Mouse (Mus musculus): Measurements from ENCODE around the gene Sobp. TPM values are rescaled to one million over a fixed set of nuclear protein-coding genes. Genes with fewer than 3 reads are reported as not detected.
A peak's percentile ranks its signal among the peaks of the same experiment; 100 is the strongest.

Sobp gene
- polyA plus RNA-seq, 1 experiment from 2014 or later = 2.0 TPM

DNA sequence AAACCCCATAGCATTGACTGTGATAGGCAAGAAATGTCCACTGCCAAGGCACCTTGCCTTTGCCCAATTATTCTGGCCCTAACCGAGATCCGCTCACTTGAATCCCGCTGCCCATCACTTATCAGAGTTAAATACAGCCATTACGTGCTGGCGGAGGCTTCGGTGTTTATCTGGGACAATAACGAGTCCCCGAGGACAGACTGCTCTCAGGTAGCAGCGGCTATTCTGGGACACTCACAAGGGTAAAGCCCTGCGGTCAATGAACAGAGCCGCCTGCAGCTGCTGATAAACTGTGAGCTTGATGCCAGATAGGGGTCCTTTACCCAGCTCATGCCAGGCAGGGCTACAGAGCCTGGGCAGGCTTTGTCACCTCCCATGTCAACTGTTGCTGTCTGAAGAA lies 166.2 kb downstream of the Sobp start:
- WGBS = 89% methylated on average over 11 of the region's 11 CpGs
- H3K27ac ChIP-seq (replicated peaks) = no peak overlapping the region
- H3K4me1 ChIP-seq = peaks cover 10% of the 10 kb centered on the region
- no peaks in the 10 kb centered on the region for H3K9me3 ChIP-seq (replicated peaks)
- no peak overlapping the region for H3K4me3 ChIP-seq
- peaks cover 8% of the 10 kb centered on the region; the same call in 1 of the 2 replicates for H3K27me3 ChIP-seq (ENCODE audit: low read depth, poor library complexity, severe bottlenecking)
- no peak for DNase-seq (ENCODE audit: low spot score)
- peaks cover 8% of the 10 kb centered on the region for H3K36me3 ChIP-seq

DNA sequence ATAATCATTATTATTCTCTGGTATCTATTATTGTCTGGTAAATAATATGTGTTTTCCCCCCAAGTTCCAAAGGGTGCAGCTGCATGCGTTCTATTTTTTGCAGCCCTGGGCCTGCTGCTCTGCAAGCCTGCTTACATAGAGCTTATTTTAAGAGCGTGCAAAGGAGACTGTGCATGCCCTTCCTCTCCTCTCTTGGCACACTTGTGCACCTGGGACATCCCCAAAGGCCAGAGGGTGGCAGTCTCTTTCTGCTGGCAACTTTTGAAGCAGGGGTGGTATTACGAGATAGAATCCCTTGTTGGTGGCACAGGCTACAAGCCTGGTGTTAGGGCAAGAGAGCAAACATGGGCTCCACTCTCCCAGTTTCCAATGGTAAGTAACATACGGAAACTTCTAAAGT lies 167.8 kb downstream of the Sobp start:
- no peak for DNase-seq (ENCODE audit: low spot score)
- Histone ChIP-seq H3K27ac (replicated peaks) (no peak overlapping the region), H3K4me3 (no peak overlapping the region), H3K27me3 (ENCODE audit: low read depth, poor library complexity, severe bottlenecking) (peaks cover 9% of the 10 kb centered on the region; the same call in 1 of the 2 replicates), H3K9me3 (replicated peaks) (no peaks in the 10 kb centered on the region), H3K36me3 (peaks cover 8% of the 10 kb centered on the region), H3K4me1 (peaks cover 26% of the 10 kb centered on the region)
- WGBS = 87% methylated on average over 4 of the region's 4 CpGs

DNA sequence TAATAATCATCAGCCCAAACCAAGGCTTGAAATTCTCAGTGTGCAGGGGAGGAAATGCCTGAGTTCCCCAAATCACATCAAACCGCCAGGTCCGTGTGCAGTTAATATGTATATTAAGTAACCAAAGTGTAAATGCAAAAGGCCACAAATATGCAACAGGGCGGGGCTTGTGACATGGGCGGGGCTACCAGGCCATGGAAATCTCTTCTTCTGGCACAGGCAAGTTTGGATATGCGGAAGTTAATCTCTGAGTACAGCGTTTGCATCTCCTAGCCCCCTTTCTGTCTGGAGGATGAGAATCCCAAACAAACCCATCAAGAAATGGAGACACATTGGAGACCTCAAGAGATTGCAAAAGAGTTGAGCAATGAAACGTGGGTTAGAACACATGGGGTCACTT lies 168.7 kb downstream of the Sobp start:
- H3K4me1 ChIP-seq = peaks cover 32% of the 10 kb centered on the region
- H3K27ac ChIP-seq (replicated peaks) = no peak overlapping the region
- 79% methylated on average over 7 of the region's 7 CpGs for WGBS
- peaks cover 8% of the 10 kb centered on the region for H3K36me3 ChIP-seq
- no peak for DNase-seq (ENCODE audit: low spot score)
- H3K27me3 ChIP-seq (ENCODE audit: low read depth, poor library complexity, severe bottlenecking) = peaks cover 12% of the 10 kb centered on the region; the same call in 1 of the 2 replicates
- no peaks in the 10 kb centered on the region for H3K9me3 ChIP-seq (replicated peaks)
- H3K4me3 ChIP-seq = no peak overlapping the region

DNA sequence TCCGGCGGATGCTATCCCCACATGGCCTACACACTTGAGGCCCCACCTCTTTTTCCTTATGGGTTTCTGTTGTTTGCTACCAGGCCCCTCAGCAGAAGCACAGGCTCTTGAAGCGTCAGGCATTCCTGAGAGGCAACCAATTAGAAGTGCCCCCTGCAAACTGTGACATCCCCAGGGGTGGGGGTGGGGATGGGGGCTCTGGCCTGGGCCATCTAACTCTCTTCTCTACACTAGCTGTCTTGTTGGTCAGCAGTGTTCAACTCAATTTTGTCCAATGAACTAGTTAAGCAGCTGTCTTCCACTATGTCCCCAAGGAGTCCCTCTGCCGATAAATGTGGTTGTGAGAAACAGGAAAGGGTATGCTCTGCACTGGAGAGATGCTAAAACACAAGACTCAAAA lies 169.3 kb downstream of the Sobp start:
- H3K4me3 ChIP-seq = no peak overlapping the region

DNA sequence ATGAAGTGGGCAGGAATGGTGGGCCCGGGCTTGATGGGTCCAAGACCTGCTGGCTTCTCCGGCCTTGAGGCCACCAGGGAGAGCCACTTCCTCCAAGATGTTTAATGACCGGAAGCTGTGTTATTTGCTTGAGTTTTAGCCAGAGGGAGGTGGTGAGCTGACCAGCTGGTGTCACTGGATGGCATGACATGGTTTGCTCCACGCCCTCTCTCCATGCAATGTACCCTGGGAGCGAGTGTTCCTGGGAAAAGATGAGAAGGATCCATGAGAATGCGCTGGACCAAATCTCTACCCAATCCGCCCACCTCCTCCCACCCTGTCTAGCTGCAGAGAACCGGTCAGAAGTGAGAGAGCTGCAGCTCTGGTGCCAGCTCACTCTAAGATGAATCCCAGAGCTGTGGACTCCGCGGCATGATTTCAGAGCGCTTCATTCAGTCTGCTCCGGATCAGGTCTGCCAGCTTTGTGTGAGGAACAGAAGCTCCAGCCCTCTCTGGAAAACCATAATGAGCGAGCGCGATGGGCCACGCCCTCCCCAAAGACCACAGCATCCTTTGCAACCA lies 170.1 kb downstream of the Sobp start:
- peaks cover 32% of the 10 kb centered on the region for H3K4me1 ChIP-seq
- WGBS = 90% methylated on average over 16 of the region's 16 CpGs
- no peak overlapping the region for H3K27ac ChIP-seq (replicated peaks)
- H3K9me3 ChIP-seq (replicated peaks) = no peaks in the 10 kb centered on the region
- no peak for DNase-seq (ENCODE audit: low spot score)
- peaks cover 12% of the 10 kb centered on the region; the same call in 1 of the 2 replicates for H3K27me3 ChIP-seq (ENCODE audit: low read depth, poor library complexity, severe bottlenecking)
- H3K4me3 ChIP-seq = no peak overlapping the region
- H3K36me3 ChIP-seq = peaks cover 8% of the 10 kb centered on the region

More for the DNA sequence above, 169.3 kb downstream of the Sobp start:
- Histone ChIP-seq H3K36me3 (peaks cover 8% of the 10 kb centered on the region), H3K27ac (replicated peaks) (no peak overlapping the region), H3K4me1 (peaks cover 32% of the 10 kb centered on the region), H3K9me3 (replicated peaks) (no peaks in the 10 kb centered on the region), H3K27me3 (ENCODE audit: low read depth, poor library complexity, severe bottlenecking) (peaks cover 12% of the 10 kb centered on the region; the same call in 1 of the 2 replicates)
- no peak for DNase-seq (ENCODE audit: low spot score)
- WGBS = 89% methylated on average over 4 of the region's 4 CpGs

DNA sequence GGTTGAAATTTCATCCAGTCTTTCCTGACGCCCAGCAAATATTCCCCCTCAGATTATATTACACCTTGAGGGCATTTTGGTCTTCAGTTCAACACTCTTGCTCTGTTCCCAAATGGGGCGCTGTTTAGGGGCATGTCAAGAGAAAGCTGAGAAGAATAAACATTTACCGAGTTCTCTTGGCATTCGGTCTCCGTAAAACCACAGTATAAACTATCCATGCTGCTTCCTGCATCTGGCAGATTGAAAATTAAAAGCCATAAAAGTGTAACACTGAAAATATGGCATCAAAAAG lies 170.9 kb downstream of the Sobp start:
- Histone ChIP-seq H3K36me3 (peaks cover 8% of the 10 kb centered on the region), H3K4me1 (peaks cover 32% of the 10 kb centered on the region), H3K27me3 (ENCODE audit: low read depth, poor library complexity, severe bottlenecking) (peaks cover 12% of the 10 kb centered on the region; the same call in 1 of the 2 replicates), H3K27ac (replicated peaks) (no peak overlapping the region), H3K9me3 (replicated peaks) (no peaks in the 10 kb centered on the region), H3K4me3 (no peak overlapping the region)
- WGBS = 55% methylated on average over 5 of the region's 5 CpGs
- no peak for DNase-seq (ENCODE audit: low spot score)

DNA sequence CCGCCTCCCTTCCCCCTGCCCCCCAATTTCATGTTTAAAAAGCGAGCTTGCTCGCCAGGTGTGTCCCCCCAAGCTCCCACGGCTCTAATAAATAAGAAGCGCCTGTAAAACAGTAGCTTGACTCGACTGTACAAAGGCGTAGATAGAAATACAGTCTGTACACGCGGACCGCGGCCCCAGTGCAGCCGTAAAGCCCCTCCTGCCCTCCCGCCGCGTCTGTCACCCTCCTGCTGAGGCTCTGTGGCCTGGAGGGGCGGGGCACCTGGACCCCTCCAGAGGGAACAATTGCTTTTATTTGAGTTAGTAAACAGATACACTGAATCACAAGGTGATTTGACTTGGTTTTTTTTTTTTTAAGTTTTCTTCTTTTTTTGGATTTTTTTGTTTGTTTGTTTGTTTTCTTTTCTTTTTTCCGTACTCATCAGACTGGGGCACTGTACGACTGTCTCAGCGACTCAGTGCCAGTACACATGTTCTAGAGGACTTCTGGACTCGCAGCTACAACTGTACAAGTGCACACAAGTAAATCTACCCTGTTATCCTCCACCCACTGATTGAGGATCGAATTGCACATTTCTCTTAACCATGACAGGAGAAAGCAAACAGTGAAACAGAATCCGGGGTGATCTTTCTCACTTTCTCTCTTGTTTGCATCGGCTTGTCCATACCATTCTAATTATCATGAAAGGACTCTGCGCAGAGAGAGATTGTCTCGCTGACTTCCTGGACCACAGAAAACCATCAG lies 171.4 kb downstream of the Sobp start:
- Histone ChIP-seq H3K4me3 (peak overlapping the region; percentile 46), H3K9me3 (replicated peaks) (no peaks in the 10 kb centered on the region), H3K27ac (replicated peaks) (peak overlapping the region; percentile 46), H3K4me1 (peaks cover 32% of the 10 kb centered on the region), H3K27me3 (ENCODE audit: low read depth, poor library complexity, severe bottlenecking) (peaks cover 12% of the 10 kb centered on the region; the same call in 1 of the 2 replicates), H3K36me3 (peaks cover 8% of the 10 kb centered on the region)
- WGBS = 6% methylated on average over 25 of the region's 25 CpGs
- DNase-seq (ENCODE audit: low spot score) = no peak

DNA sequence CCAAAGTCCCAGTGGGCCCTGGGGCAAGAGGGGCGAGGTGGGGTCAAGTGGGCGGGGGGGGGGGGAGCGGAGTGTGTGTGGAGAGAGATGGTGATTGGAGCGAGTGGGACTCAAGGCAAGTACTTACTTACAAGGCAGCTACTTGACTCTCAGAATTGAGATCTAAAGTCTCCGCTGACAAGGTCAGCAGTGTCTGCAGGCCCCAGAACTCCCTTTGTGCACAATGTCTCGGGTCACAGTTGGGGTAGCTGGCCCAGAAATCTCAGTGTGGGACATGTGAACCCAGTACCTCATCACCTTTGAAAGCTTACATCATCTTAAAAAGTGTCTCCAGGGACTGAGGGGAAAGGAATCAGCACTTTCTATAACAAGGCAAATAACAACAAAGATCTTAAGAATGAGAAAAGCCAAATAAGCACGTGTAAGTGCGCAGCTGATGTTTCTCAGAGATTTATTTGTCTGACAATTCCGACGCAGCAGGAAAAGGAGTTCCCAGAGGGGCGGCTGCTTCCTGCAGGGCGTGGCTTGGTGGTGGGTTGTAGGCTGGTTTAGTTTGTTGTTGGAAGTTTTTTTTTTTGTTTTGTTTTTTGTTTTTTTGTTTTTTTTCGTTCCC lies 172.2 kb downstream of the Sobp start:
- peak overlapping the region; percentile 46; the same call in 1 of the 2 replicates for H3K27ac ChIP-seq (replicated peaks)
- DNase-seq (ENCODE audit: low spot score) = peak; percentile 34

DNA sequence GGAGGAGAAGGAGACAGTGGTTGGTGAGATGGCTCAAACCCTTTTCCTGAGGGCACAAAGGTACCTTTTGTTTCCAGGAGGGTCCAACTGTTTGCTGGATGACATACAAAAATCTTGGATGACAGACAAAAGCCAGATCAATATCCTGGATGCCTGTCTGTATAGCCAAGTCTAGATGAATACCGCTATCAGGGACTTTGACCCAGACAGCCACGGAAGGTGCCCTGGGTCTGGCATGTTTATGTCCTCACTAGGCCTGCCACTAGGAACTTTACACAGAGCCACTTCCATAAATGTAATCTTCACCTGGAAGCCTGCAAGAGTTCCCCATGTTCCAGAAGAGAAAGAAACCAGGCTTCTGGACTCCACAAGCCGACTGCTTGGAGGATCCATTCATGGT lies 172.9 kb downstream of the Sobp start:
- peaks cover 32% of the 10 kb centered on the region for H3K4me1 ChIP-seq
- no peak overlapping the region for H3K27ac ChIP-seq (replicated peaks)
- H3K27me3 ChIP-seq (ENCODE audit: low read depth, poor library complexity, severe bottlenecking) = peaks cover 12% of the 10 kb centered on the region; the same call in 1 of the 2 replicates
- no peak overlapping the region for H3K4me3 ChIP-seq
- DNase-seq (ENCODE audit: low spot score) = no peak
- H3K9me3 ChIP-seq (replicated peaks) = no peaks in the 10 kb centered on the region
- peaks cover 8% of the 10 kb centered on the region for H3K36me3 ChIP-seq
- 75% methylated on average over 3 of the region's 3 CpGs for WGBS

More for the DNA sequence above, 172.2 kb downstream of the Sobp start:
- peaks cover 32% of the 10 kb centered on the region for H3K4me1 ChIP-seq
- peaks cover 8% of the 10 kb centered on the region for H3K36me3 ChIP-seq
- WGBS = 5% methylated on average over 13 of the region's 13 CpGs
- no peaks in the 10 kb centered on the region for H3K9me3 ChIP-seq (replicated peaks)
- peak overlapping the region; percentile 46 for H3K4me3 ChIP-seq
- peaks cover 12% of the 10 kb centered on the region; the same call in 1 of the 2 replicates for H3K27me3 ChIP-seq (ENCODE audit: low read depth, poor library complexity, severe bottlenecking)

DNA sequence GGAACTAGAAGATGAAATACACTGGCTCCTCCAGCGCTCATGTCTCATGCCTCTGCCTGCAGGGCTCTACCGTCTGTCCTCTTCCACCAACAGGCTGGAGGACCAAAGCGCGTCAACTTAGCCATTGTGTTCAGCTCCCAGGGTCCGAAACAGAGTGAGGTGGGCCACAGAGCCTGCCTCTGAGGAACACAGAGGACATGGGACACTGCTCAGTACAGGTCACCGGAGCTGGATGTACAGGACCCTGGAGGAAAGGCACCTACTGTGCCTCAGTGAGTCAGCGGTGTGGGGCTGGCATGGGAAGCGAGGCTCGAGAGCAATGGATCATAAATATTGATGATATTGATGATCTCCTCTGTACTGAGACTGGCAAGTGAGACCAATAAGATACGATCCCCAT lies 175.0 kb downstream of the Sobp start:
- Histone ChIP-seq H3K4me1 (peaks cover 45% of the 10 kb centered on the region), H3K36me3 (peaks cover 6% of the 10 kb centered on the region), H3K4me3 (no peak overlapping the region), H3K27me3 (ENCODE audit: low read depth, poor library complexity, severe bottlenecking) (peaks cover 12% of the 10 kb centered on the region), H3K27ac (replicated peaks) (no peak overlapping the region), H3K9me3 (replicated peaks) (no peaks in the 10 kb centered on the region)
- 92% methylated on average over 10 of the region's 10 CpGs for WGBS
- DNase-seq (ENCODE audit: low spot score) = no peak

DNA sequence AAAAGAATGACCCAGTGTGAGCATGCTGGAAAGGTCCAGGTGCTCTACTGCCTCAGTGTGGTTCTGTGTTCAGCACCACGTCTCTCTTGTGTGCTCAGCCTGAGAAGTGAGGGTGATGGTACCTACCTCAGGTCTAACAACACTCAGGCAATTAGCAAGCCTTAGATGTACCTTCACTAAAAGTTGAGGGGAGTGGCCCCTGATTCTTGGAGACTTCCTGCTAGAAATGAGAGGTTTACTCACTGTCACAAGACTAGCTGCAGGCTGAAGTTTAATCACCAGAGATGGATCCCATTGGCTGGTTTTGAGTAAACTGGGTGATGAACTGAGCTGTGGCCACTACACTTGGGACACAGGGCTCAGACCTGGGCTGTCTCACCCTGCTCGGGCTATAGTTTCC lies 177.1 kb downstream of the Sobp start:
- Histone ChIP-seq H3K4me3 (no peak overlapping the region), H3K27ac (replicated peaks) (no peak overlapping the region), H3K27me3 (ENCODE audit: low read depth, poor library complexity, severe bottlenecking) (peaks cover 26% of the 10 kb centered on the region), H3K4me1 (peaks cover 34% of the 10 kb centered on the region), H3K9me3 (replicated peaks) (no peaks in the 10 kb centered on the region), H3K36me3 (no peaks in the 10 kb centered on the region)
- WGBS = 90% methylated on average over 2 of the region's 2 CpGs
- DNase-seq (ENCODE audit: low spot score) = no peak

DNA sequence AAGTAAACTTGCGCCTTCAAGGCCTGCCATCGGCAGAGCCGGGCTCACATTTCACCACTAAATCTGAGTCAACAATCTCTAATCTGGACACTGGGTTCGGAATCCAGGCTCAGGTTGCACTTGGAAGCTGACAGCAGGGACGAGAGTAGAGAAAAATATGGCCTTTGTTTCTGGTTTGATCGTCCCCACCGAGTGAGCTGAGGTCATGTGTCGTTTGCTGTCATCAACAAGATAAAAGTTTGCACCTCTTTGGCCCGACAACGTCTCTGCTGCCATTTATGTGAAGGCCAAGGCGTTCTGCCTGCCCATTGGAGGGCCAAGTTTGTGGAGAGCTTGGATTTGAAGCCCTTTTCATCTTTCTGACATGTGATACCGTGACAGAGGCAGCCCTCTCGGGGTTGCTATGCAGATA lies 178.8 kb downstream of the Sobp start:
- Histone ChIP-seq H3K4me3 (no peak overlapping the region), H3K9me3 (replicated peaks) (no peaks in the 10 kb centered on the region), H3K4me1 (peaks cover 28% of the 10 kb centered on the region), H3K36me3 (no peaks in the 10 kb centered on the region), H3K27me3 (ENCODE audit: low read depth, poor library complexity, severe bottlenecking) (peaks cover 34% of the 10 kb centered on the region), H3K27ac (replicated peaks) (no peak overlapping the region)
- 60% methylated on average over 13 of the region's 13 CpGs for WGBS
- DNase-seq (ENCODE audit: low spot score) = no peak

DNA sequence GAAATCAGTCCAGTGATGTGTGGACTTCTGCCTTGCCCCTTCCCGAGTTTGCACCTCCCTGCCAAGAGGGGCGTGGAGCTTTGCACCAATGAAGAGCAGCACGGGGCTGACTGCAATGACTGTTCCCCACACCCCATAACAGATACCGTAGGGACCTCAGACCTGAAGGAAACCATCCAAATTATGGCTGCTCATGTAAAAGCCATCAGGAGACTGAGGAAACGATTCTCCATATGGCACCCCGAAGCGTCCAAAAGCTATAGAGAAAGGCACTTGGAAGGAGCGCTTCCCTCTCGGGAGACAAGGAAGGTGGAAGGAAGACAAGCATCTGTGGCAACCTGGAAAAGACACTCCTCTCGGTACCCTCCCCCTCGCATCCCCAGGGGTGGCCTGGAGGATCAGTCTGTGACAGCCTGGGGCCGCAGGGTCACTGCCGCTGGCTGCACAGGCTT lies 180.0 kb downstream of the Sobp start:
- Histone ChIP-seq H3K4me3 (no peak overlapping the region), H3K9me3 (replicated peaks) (no peaks in the 10 kb centered on the region), H3K27ac (replicated peaks) (peak overlapping the region; percentile 33; the same call in 1 of the 2 replicates), H3K27me3 (ENCODE audit: low read depth, poor library complexity, severe bottlenecking) (peaks cover 34% of the 10 kb centered on the region), H3K36me3 (no peaks in the 10 kb centered on the region), H3K4me1 (peaks cover 28% of the 10 kb centered on the region)
- 30% methylated on average over 13 of the region's 13 CpGs for WGBS
- DNase-seq (ENCODE audit: low spot score) = no peak
